Mouse (Mus musculus) thymus, adult 2 months (tissue): ENCODE measurements around the gene Sebox. TPM values are rescaled to one million over a fixed set of nuclear protein-coding genes. Genes with fewer than 3 reads are reported as not detected.
A peak's percentile ranks its signal among the peaks of the same experiment; 100 is the strongest.

Experiments
- DNase-seq: peaks from one replicate; pipeline ENCODE4 v3.0.0; 2021
- H3K27ac ChIP-seq: fragments of 200-500 bp; 2 replicates; pipeline ENCODE4 v1.5.1; 2012; ENCODE audit warnings: low read length, control low read depth; ENCODE audit not compliant: control insufficient read depth, insufficient read depth
- H3K27me3 ChIP-seq: fragments of 200-500 bp; 2 replicates; pipeline ENCODE4 v1.6.1; 2012; ENCODE audit warnings: mild to moderate bottlenecking, low read length, moderate library complexity, mixed read lengths; ENCODE audit not compliant: control insufficient read depth, insufficient read depth
- H3K36me3 ChIP-seq: fragments of 200-500 bp; 2 replicates; pipeline ENCODE4 v1.6.1; 2012; ENCODE audit warnings: mild to moderate bottlenecking, low read length, moderate library complexity; ENCODE audit not compliant: control insufficient read depth, insufficient read depth
- H3K4me1 ChIP-seq: fragments of 200-500 bp; replicated peaks from 2 replicates; pipeline ENCODE4 v1.6.1; 2012; ENCODE audit warnings: low read length; ENCODE audit not compliant: control insufficient read depth, insufficient read depth
- H3K4me3 ChIP-seq: fragments of 200-500 bp; 2 replicates; pipeline ENCODE4 v1.5.1; 2012; ENCODE audit warnings: mild to moderate bottlenecking, low read length, control low read depth, moderate library complexity; ENCODE audit not compliant: control insufficient read depth, insufficient read depth
- CTCF ChIP-seq: fragments of 200-500 bp; IDR thresholded peaks from 2 replicates; pipeline ENCODE4 v1.5.1; 2012; ENCODE audit warnings: mild to moderate bottlenecking, control low read depth, low read length, moderate library complexity, borderline replicate concordance; ENCODE audit not compliant: control insufficient read depth, poor library complexity, insufficient read depth; ENCODE audit errors: extremely low read depth
- POLR2A ChIP-seq: fragments of 200-500 bp; IDR thresholded peaks from 2 replicates; pipeline ENCODE4 v1.6.1; 2012; ENCODE audit warnings: mild to moderate bottlenecking, low read length, control low read depth, moderate library complexity; ENCODE audit not compliant: control insufficient read depth, poor library complexity, insufficient read depth; ENCODE audit errors: extremely low read depth
- WGBS: fragments of 180-500 bp; shearing (Covaris S2); methylation state at CpG from one replicate; pipeline ENCODE4 v1.1.7; 2018; 5-methylcytosine and 5-hydroxymethylcytosine counted together
- polyA plus RNA-seq: library from polyadenylated mRNA; depleted of rRNA; stranded (reverse); fragments of >200 nt; gene quantifications from 2 replicates; pipeline ENCODE4 v1.2.3, GENCODE M21; 2012

Sebox gene
- polyA plus RNA-seq, 1 experiment = 0.09 TPM

DNA sequence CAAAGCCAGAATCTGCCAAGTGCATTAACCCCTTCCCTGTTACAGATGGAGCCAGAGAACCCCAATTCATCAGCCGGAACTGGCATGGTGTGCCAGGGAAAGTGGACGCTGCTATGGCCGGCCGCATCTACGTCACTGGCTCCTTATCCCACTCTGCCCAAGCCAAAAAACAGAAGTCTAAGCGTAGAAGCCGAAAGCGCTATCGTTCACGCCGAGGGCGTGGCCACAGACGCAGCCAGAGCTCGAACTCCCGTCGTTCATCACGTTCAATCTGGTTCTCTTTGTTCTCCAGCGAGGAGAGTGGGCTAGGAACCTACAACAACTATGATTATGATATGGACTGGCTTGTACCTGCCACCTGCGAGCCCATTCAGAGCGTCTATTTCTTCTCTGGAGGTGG lies 1.7 kb upstream of the Sebox start:
- Histone ChIP-seq H3K27ac (no peak overlapping the region), H3K27me3 (peaks cover 6% of the 10 kb centered on the region)
- WGBS = 82% methylated on average over 20 of the region's 20 CpGs

GRCm38 (mm10) chr11:78505430-78505829 lies 2.2 kb downstream of the Sebox start:
- peaks cover 5% of the 10 kb centered on the region for H3K36me3 ChIP-seq
- DNase-seq = no peak
- H3K27ac ChIP-seq = no peak overlapping the region
- 88% methylated on average over 3 of the region's 3 CpGs for WGBS
- TF ChIP-seq CTCF (no peak), POLR2A (no peak)
- H3K27me3 ChIP-seq = no peaks in the 10 kb centered on the region; the same call in 1 of the 2 replicates
- H3K4me3 ChIP-seq = no peak overlapping the region
- H3K4me1 ChIP-seq = no peaks in the 10 kb centered on the region

More for the DNA sequence above, 1.7 kb upstream of the Sebox start:
- no peak for DNase-seq
- peaks cover 15% of the 10 kb centered on the region for H3K4me1 ChIP-seq
- no peak overlapping the region for H3K4me3 ChIP-seq
- no peaks in the 10 kb centered on the region; the same call in 1 of the 2 replicates for H3K36me3 ChIP-seq
- TF ChIP-seq CTCF = no peak
- no peak for TF ChIP-seq POLR2A

- Histone ChIP-seq H3K36me3 (peaks cover 5% of the 10 kb centered on the region), H3K4me1 (peaks cover 4% of the 10 kb centered on the region), H3K4me3 (no peak overlapping the region), H3K27me3 (no peaks in the 10 kb centered on the region), H3K27ac (no peak overlapping the region)
- TF ChIP-seq CTCF = no peak
- no peak for TF ChIP-seq POLR2A
- WGBS = 93% methylated on average over 5 of the region's 5 CpGs
- peak; percentile 14 for DNase-seq
Measured at GRCm38 (mm10) chr11:78509148-78509547, 5.9 kb downstream of the Sebox start.

- under 1% methylated on average over 67 of the region's 67 CpGs for WGBS
- TF ChIP-seq POLR2A (peak; percentile 89), CTCF (no peak)
- Histone ChIP-seq H3K27me3 (no peaks in the 10 kb centered on the region), H3K4me1 (peaks cover 4% of the 10 kb centered on the region), H3K4me3 (peak within 1 kb of the TSS; percentile 93), H3K36me3 (peaks cover 12% of the 10 kb centered on the region), H3K27ac (no peak within 1 kb of the TSS)
- peak; percentile 88 for DNase-seq
Measured at GRCm38 (mm10) chr11:78512025-78512957, 9.0 kb downstream of the Sebox start, which contains the start of the genes Tmem199 and Poldip2. TSS of gene Tmem199 (minus strand) at chr11:78512172. TSS of gene Poldip2 (plus strand) at chr11:78512193.

- Histone ChIP-seq H3K4me1 (peaks cover 4% of the 10 kb centered on the region), H3K4me3 (no peak overlapping the region), H3K27me3 (no peaks in the 10 kb centered on the region), H3K27ac (no peak overlapping the region), H3K36me3 (peaks cover 16% of the 10 kb centered on the region)
- WGBS = 76% methylated on average over 3 of the region's 3 CpGs
- DNase-seq = no peak
- TF ChIP-seq CTCF (no peak), POLR2A (no peak)
Measured at GRCm38 (mm10) chr11:78513106-78513790, 10.0 kb downstream of the Sebox start.

GRCm38 (mm10) chr11:78515549-78516325 lies 12.5 kb downstream of the Sebox start:
- DNase-seq = no peak
- H3K4me3 ChIP-seq = no peak overlapping the region
- H3K36me3 ChIP-seq = peaks cover 26% of the 10 kb centered on the region
- no peak overlapping the region for H3K27ac ChIP-seq
- H3K27me3 ChIP-seq = no peaks in the 10 kb centered on the region
- peaks cover 4% of the 10 kb centered on the region for H3K4me1 ChIP-seq
- 87% methylated on average over 2 of the region's 2 CpGs for WGBS
- TF ChIP-seq CTCF = no peak
- no peak for TF ChIP-seq POLR2A
